Mouse (Mus musculus): Measurements from ENCODE around the gene Ccdc97.

Ccdc97 gene

DNA sequence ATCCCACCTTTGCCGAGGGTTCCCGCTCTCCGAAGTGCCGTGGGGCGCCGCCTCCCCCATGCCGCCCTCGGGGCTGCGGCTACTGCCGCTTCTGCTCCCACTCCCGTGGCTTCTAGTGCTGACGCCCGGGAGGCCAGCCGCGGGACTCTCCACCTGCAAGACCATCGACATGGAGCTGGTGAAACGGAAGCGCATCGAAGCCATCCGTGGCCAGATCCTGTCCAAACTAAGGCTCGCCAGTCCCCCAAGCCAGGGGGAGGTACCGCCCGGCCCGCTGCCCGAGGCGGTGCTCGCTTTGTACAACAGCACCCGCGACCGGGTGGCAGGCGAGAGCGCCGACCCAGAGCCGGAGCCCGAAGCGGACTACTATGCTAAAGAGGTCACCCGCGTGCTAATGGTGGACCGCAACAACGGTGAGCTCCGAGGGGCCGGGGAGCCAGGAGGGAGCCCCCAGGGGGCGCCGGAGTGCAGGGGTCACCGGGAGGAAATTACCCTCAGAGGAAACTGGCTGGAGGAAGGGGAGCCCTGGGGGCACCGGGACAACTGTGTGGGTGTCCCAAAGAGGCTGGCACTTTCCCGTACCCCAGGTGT is 31.0 kb downstream of the Ccdc97 start:
- peak; percentile 79 for DNase-seq

DNA sequence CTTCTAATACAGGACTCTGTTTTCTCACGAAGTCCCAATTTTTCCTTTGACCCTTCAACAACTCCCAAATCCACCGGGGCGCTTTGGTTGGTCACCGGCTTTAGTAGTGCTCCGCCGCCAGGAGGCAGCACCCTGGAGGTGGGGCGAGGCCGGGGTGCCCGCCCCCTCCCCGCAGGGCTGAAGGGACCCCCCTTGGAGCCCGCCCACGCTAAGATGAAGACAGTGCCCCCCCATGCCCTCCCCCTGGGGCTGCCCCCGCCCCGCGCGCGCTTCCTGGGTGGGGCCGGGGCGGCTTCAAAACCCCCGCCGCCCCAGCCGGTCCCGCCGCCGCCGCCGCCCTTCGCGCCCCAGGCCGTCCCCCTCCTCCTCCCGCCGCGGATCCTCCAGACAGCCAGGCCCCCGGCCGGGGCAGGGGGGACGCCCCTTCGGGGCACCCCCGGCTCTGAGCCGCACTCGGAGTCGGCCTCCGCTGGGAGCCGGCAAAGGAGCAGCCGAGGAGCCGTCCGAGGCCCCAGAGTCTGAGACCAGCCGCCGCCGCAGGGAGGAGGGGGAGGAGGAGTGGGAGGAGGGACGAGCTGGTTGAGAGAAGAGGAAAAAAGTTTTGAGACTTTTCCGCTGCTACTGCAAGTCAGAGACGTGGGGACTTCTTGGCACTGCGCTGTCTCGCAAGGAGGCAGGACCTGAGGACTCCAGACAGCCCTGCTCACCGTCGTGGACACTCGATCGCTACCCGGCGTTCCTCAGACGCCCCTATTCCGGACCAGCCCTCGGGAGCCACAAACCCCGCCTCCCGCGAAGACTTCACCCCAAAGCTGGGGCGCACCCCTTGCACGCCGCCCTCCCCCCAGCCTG is 32.0 kb downstream of the Ccdc97 start, which contains the start of gene Tgfb1:
TSS of gene Tgfb1 (plus strand) at position 323 of the 852 bp plus-strand sequence.
- DNase-seq: peak; percentile 88

DNA sequence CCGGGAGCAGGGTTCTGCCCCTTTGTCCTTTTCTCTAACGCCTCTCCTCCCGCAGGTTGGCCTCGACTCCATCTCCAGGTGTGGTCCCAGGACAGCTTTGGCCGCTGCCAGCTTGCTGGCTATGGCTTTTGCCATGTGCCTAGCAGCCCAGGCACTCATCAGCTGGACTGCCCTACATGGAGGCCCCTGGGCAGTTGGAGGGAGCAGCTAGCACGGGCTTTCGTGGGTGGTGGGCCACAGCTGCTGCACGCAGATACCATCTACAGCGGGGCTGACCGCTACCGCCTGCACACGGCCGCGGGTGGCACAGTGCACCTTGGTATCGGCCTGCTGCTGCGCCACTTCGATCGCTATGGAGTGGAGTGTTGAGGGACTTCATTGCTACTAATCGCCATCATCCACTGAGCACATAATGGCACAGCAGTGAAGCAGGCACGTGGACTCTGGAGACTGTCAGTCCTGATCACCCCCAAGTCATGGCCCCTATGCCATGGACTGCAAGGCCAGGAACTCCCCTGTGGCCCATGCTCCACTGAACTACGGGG is 32.9 kb downstream of the Ccdc97 start:
- DNase-seq: no peak

DNA sequence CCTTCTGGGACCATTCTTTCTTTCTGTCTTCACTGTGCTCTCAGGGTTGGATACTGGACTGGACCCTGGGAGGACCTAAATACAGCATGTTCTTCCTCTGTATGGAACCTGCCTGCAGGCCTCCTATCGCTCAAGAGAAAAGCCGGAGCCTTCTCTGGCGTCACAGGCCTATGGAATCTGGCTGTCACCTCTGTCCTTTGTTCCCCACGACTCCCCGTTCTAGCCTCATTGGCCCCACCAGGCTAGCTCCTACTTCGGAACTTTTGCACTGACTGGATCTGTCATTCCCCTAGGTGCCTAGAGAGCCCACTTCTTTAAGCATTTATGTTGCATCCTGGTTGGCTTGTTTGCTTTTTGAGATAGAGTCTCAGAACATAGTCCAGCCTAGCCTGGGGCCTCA is 34.2 kb downstream of the Ccdc97 start:
- DNase-seq: no peak

DNA sequence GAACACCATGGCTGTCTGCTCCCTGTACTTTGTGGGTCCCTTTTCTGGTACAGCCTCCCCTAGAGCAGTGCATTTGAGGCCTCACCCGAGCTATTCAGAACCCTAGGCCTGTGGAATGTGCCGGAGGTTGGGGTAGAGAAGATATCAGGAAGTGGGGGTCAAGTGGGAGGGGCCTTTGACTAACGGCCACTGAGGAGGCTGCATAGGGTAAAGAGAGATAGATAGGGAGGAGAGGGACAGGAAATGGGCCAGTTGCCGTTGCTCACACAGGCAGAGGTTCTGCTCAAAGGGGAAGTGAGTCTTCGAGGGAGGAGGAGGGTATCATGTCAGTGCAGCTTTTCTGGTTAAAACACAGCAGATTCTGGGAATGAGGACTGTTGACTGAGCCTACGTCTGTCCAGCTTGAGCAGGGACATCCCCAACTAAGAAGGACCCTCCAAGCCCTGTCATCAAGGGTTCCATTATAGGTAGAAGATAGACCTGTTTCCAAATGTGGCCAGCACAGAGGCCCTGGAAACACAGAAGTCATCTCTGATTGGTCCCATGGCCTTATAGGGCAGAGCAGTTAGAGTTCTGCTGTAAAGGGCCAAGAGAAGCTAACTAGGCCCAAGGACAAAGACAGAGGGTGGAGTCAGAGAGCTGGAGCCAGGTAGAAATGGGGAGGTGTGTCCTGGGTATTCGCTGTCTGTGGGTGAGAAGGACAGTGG is 35.3 kb downstream of the Ccdc97 start:
- DNase-seq: no peak

DNA sequence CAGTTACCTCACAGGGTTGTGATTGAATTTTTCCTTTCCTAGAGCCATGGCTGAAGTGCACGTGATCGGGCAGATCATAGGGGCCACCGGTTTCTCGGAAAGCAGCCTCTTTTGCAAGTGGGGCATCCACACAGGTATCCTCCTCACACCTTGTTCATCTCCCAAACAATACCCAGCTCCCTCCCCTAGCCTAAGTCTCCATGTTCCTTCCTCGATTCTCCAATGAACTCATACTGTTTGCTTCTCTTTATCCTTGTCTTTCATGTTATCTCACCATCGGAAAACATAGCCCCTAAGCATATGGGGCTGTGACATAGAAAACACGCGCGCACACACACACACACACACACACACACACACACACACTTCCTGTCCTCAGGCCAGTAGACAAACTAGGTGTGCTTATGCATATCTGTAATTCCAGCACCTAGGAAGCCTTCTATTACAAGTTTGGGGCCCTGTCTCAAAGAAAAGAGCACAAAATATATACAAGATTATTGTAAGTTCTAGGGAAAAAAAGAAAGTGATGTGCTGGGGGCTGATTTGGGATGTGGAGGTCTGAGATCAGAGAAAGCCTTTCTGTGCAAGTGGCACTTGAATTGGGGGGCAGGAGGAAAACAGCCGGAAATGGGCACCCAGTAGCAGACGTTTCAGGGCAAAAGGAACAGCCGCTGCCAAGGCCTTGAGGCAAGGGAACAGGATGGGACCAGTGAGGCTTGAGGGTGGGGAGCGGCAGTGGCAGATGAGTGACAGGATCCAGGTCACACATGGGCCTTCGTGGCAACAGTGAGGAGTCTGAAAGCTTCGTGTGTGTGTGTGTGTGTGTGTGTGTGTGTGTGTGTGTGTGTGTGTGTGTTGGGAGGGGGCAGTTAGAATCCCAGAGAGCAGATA is 37.3 kb downstream of the Ccdc97 start:
- DNase-seq: no peak

DNA sequence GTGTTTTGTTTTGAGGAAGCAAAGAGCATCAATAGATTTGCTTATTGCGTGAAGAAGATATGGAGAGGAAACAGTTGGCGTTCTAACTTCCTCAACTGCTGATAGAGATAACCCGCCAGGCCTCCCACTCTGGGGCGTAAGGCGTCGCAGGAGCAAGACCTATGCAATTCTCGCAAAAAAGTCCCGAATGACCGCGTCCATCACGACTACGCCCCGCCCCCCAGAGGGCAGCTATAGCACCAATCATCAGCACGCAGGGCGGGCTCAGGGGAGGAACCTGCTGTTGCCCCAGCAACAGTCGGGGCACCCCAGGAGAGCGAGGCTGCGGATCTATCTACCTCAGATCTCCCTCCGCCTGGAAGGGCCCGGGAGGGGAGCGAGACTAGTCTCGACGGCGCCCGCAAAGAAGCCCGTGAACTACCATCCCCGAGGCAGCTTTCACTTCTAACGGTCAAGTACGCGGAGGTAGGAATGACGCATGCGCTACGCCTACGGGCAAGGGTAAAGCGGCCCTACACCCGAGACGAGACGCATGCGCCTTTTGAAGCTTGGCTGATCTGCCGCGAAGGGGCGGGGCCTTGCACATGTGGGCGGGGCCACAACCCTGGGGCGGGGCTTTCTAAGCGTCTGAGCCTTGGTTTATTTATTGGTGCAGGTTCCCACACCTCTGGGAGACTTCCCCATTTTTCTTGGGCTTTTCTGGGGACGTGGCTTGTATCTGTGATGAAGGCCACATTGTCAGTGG is 38.2 kb downstream of the Ccdc97 start, which contains the start of gene B9d2:
TSS of gene B9d2 (plus strand) at position 267 of the 745 bp plus-strand sequence.
- DNase-seq: peak; percentile 98

DNA sequence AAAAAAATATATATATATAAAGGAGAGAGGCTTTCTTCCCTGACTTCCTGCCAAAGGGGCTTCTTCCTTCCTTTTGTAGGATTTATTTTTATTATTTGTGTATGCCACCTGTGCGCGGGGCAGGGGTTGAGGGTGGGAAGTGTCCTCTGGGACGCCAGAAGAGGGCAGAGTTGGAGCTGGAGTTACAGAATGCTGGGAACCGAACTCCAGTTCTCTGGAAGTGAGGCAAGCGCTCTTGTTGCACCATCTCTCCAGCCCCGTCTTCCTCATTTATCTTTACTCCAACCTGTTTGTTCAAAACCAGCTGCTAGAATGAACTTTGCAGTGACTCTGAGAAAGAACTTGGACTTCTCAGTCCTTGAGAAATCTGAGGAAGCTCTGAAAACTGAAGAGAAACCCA is 38.9 kb downstream of the Ccdc97 start:
- DNase-seq: no peak

DNA sequence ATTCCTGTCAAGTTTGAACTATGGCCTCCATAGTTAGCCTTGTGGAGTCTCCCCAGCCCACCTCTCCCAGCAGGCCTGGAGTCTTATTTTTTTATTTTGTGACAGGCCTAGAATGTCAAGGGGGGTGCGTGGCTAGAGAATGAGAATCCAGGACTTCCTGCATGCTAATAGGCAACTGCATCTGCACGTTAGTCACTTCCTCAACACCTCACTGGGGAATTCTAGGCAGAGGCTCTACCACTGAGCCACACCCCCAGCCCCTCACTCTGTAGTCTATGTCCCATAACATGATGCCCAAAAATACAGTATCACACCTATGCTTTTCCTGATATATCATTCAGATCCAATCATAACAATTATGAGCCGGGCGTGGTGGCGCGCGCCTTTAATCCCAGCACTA is 41.9 kb downstream of the Ccdc97 start:
- no peak for DNase-seq

DNA sequence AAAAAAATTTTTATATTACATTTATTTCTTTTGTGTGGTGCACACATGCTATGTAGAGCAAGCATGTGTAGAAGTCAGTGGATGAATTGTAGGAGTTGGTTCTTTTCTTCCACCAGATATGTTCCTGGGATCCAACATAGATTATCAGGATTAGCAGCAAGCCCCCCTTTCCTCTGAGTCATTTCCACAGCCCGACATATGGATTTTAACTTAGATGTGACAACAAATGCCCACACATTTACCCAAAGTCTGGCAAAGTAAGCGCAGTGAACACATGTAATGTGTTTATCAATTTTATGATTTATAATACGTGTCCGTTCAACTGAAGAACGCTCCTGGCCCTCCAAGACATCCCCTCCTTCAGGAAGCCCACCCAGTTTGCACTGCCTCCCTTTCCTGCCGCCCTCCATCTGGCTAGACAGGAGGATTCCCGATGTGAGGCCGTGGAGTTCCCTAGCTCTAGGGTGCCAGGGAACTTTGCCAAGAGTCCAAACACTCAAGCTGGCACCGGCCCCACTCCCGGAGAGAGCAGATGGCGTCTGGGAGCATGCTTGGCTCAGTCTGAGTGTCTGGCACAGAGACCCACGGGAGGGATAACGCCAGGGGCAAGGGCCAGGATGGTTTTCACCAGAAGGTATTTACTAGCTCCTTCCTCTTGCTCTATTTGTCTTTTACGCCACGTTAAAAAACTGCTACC is 42.7 kb downstream of the Ccdc97 start:
- DNase-seq: peak; percentile 93

DNA sequence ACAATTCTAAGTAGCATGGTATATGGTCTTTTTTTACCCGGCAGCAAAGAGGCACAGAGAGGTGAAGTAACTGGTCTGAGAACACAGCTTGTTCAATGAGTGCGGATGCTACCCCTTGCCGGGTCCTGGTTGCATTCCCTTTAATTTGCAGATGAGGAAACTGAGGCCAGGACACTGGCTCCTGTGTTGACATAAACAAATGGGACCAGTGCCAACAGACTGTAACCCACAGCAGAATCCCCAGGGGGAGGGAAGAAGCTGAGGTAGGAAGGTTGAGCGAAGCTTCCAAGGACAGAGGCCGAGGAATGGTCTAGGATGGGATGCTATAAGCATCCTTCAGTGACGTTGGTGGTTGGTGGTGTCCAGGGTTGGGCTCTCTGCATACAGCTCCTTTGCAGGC is 43.5 kb downstream of the Ccdc97 start:
- no peak for DNase-seq

DNA sequence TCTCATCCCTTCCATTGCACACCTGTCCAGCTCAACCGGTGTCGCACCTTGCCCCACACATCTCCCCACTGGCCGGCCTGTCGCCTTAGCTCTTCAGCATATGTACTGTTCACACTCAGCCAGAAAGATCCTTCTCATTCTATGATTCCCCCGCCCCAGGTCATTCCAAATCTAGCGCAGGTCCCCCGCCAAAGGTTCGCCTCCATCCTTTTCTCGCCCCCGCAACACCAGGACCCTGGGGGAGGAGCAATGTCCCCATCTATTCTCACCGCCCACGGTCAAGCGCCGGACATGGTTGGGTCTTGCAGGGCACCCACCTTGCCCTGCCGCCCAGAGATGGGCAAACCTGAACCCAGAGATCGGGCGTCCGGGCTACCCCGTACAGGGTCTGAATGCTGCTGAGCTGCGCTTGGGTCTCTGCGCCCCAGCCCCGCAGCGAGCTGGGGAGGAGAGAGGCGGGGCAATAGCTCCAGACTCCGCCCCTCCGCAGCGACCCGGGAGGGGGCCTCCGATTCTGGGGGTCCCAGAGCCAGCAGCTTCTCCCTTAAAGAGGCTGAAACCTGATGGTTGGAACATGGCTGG is 44.1 kb downstream of the Ccdc97 start, which contains the start of gene Tmem91:
TSS of gene Tmem91 (minus strand) at position 448 of the 582 bp plus-strand sequence.
- DNase-seq: no peak

DNA sequence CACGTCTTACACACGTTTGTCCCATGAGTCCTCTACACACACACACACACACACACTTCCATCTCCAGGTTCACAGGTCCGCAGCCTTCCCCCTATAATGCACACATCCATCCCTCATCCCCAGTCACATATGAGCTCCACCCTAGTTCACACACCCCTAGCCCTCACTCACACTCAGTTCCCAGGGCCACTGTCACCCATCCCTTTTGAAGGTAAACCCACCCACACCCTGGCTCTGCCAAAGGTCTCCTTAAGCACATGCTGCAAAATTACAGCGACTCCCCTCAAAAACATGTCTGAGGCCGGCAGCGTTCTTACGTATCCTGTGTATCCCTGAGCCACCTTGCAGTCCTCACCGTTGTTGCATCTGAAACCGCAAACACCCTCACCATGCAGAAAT is 44.6 kb downstream of the Ccdc97 start:
- no peak for DNase-seq

DNA sequence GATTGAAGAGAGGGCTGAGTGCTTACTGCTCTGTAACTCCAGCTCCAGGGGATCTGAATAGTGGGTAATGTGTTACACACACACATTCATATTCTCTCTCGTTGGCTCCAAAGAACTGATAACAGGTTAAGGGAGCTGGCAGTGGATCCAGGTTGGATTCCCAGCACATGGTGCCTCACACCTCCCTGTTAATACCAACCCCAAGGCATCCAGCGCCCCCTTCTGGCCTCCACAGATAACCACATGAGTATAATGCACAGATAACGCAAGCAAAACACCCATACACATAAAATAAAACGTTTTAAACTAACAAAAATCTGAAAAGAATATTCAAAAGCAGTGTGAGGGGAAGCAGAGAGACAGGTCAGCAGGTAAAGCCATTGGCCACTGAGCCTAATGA is 46.4 kb downstream of the Ccdc97 start:
- DNase-seq: no peak

DNA sequence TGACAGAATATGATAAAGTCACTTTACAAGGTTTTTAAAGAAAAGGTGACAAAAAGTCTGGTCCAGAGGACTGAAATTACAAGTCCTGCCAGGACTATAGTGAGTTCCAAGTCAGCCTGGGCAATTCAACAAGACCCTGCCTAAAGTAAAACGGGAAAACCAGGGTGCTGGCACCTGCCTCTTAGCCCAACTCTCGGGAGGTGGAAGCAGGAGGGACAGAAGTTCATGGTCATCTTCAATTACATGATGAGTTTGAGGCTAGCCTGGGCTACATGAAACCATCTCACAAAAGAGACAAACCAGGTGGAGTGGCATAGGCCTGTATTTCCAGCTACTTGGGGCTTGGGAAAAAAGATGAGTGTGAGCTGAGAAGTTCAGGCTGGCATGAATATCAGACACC is 47.2 kb downstream of the Ccdc97 start:
- DNase-seq: no peak

DNA sequence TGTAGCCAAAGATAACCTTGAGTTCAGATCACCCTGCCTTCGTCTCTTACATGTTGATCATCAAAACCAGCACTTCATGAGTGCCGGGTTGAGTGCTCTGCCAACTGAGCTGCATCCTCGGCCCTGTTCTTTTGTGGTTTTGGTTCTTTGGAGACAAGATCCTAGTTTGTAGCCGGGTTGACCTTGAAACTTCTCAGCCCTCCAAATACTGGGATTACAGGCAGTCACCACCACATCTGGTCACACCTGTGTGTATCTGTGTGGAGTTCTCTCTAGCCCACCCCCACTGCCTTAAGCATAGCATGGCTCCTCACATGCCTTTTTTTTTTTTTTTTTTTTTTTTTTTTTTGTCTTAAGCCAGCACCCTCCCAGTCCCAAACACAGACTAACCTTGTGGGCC is 48.8 kb downstream of the Ccdc97 start:
- DNase-seq: no peak

DNA sequence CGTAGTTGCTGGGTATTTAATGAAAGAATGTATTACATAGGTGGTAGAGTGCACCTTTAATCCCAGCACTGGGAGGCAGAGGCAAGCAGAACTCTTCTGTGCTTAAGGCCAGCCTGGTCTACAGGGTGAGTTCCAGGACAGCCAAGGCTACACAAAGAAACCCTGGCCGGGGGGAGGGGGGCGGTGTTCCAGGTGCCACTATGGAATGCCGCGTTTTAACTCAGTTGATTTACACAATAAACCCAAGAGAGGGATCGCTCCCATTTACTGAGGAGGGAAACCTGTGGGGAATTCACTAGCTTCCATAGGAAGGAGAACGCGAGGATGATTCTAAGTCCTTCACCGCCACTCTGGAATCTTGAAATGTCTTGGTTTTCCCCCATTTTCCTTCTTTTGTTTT is 49.3 kb downstream of the Ccdc97 start:
- no peak for DNase-seq

DNA sequence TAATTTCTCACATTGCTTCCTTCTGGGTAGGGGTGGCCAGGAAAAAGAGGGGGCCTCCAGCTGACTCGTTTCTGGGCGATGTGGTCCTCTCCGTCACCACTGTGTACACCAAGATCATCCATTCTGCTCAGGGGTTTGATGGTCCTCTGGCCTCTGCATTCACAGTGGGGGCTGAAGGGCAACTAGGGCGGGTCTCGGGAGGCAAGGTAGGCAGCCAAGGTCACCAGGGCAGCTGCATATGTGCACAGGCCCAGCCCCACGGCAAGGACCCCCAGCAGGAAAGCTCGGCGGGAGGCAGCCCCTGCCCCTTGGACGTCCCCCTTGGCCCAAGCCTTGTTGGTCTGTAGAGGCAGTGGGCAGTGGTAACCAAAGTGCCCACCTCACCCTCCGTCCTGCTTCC is 49.7 kb downstream of the Ccdc97 start:
- no peak for DNase-seq

DNA sequence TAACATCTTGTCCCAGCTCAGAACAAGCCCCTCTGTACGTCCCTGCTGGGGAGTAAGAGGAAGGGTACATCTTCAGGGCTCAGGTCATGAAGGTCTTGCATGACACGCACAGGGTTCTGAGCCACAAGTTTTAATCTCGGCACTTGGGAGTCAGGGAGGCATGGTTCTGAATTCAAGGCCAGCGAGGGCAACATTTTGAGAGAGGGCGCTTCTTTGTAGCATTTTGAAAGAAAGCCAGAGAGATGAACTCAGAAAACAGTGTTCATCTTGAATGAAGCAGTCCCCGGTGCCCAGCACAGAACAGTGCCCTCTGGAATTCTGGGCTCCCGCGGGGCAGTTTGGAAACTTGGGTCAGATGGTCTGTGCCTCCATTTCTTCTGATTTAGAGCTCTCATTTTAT is 52.5 kb downstream of the Ccdc97 start:
- DNase-seq: no peak

Data from lung, postnatal 14 days (tissue).